Mouse (Mus musculus): ENCODE measurements at regions not wholly inside any gene's neighbourhood (a gene's known extent, or its start where the extent isn't known, plus 50 kb on each side); places are given as distances from the start of the nearest gene placed in this dataset.

- H3K4me3 ChIP-seq (ENCODE audit: insufficient read depth, low read depth, low read length) = no peak overlapping the region
- TF ChIP-seq POLR2A (IDR thresholded peaks at IDR 0.05; ENCODE audit: low read depth, low read length) (no peak), CTCF (conservative IDR thresholded peaks at IDR 0.05; ENCODE audit: insufficient read depth, insufficient read length, low read depth, low read length) (no peak)
- DNase-seq = no peak
- H3K36me3 ChIP-seq (ENCODE audit: control insufficient read depth, insufficient read depth, low read length) = no peaks in the 10 kb centered on the region
- H3K4me1 ChIP-seq (ENCODE audit: control insufficient read depth, insufficient read depth, low read length) = peaks cover 8% of the 10 kb centered on the region
- H3K27me3 ChIP-seq (replicated peaks; ENCODE audit: control insufficient read depth, insufficient read depth, low read length) = no peaks in the 10 kb centered on the region
- 93% methylated on average over 9 of the region's 9 CpGs for WGBS
- no peak overlapping the region for H3K27ac ChIP-seq (ENCODE audit: insufficient read depth, low read depth, low read length)
Observed at GRCm38 (mm10) chr1:179868656-179869055, 65.2 kb upstream of the Ahctf1 start.

- peak; percentile 40 for DNase-seq
- Histone ChIP-seq H3K36me3 (ENCODE audit: control insufficient read depth, insufficient read depth, low read length) (no peaks in the 10 kb centered on the region), H3K27ac (ENCODE audit: insufficient read depth, low read depth, low read length) (no peak overlapping the region; the same call in none of the 2 replicates), H3K4me1 (ENCODE audit: control insufficient read depth, insufficient read depth, low read length) (peaks cover 8% of the 10 kb centered on the region), H3K27me3 (replicated peaks; ENCODE audit: control insufficient read depth, insufficient read depth, low read length) (no peaks in the 10 kb centered on the region), H3K4me3 (ENCODE audit: insufficient read depth, low read depth, low read length) (no peak overlapping the region)
- 85% methylated on average over 4 of the region's 4 CpGs for whole genome bisulfite sequencing
- no peak for TF ChIP-seq POLR2A (IDR thresholded peaks at IDR 0.05; ENCODE audit: low read depth, low read length)
Observed at GRCm38 (mm10) chr1:179867493-179867892, 64.0 kb upstream of the Ahctf1 start.

GRCm38 (mm10) chr1:179866056-179866772 lies 62.7 kb upstream of the Ahctf1 start:
- Histone ChIP-seq H3K4me1 (ENCODE audit: control insufficient read depth, insufficient read depth, low read length) (peaks cover 8% of the 10 kb centered on the region), H3K4me3 (ENCODE audit: insufficient read depth, low read depth, low read length) (no peak overlapping the region), H3K36me3 (ENCODE audit: control insufficient read depth, insufficient read depth, low read length) (no peaks in the 10 kb centered on the region), H3K27ac (ENCODE audit: insufficient read depth, low read depth, low read length) (peak overlapping the region; percentile 85), H3K27me3 (replicated peaks; ENCODE audit: control insufficient read depth, insufficient read depth, low read length) (no peaks in the 10 kb centered on the region)
- WGBS = 29% methylated on average over 16 of the region's 16 CpGs
- TF ChIP-seq POLR2A (IDR thresholded peaks at IDR 0.05; ENCODE audit: low read depth, low read length) (no peak), CTCF (conservative IDR thresholded peaks at IDR 0.05; ENCODE audit: insufficient read depth, insufficient read length, low read depth, low read length) (no peak)
- peak; percentile 92 for DNase-seq

DNA sequence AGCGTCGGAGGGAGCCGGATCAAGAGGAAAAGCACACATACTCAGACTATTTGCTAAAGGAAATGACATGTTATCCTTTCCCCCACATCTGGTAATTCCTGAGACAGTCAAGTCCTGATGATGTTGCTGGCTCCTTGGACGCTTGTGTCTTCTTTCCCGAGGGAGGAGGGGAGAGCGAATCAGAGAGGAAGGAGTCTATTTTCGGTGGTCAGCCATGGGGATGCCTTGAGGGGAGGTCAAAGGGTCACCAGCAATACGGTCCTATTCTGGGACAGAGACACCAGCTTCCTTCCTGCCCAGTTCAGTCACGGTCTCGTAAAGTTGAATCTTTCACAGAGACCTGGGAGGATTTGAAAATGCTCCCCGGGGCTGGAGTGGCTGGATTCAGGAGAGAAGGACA lies 62.1 kb upstream of the Ahctf1 start:
- Histone ChIP-seq H3K4me1 (ENCODE audit: control insufficient read depth, insufficient read depth, low read length) (peaks cover 8% of the 10 kb centered on the region), H3K27ac (ENCODE audit: insufficient read depth, low read depth, low read length) (peak overlapping the region; percentile 85), H3K36me3 (ENCODE audit: control insufficient read depth, insufficient read depth, low read length) (no peaks in the 10 kb centered on the region), H3K4me3 (ENCODE audit: insufficient read depth, low read depth, low read length) (no peak overlapping the region), H3K27me3 (replicated peaks; ENCODE audit: control insufficient read depth, insufficient read depth, low read length) (no peaks in the 10 kb centered on the region)
- WGBS = 61% methylated on average over 11 of the region's 11 CpGs
- TF ChIP-seq CTCF (conservative IDR thresholded peaks at IDR 0.05; ENCODE audit: insufficient read depth, insufficient read length, low read depth, low read length) = no peak
- TF ChIP-seq POLR2A (IDR thresholded peaks at IDR 0.05; ENCODE audit: low read depth, low read length) = no peak
- peak; percentile 85 for DNase-seq

DNA sequence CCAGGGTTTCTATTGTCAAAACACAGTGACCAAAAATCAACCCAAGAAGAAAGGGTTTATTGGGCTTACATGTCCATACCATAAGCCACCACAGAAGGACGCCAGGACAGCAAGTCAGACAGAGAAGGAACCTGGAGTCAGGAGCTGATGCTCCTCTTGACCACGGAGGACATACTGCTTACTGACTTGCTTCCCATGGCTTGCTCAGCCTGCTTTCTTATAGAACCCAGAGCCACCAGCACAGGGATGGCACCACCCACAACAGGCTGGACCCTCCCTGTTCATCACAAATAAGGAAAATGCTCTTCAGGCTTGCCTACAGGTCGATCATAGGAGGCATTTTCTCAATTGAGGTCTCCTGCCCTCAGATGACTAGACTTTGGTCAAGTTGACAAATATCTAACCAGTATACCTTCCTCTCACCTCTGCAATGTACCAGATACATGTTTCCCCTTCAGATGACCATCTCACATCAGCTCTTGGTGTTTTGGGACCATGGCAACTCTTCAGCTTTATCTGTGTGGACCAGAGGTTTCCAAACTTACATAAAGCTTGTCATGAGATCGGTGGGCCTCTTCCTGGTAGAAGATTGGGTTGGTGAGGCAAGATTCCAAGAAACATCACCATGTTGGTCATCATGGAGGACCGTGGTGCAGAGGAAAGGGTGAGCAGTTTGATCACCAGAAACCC lies 61.2 kb upstream of the Ahctf1 start:
- 87% methylated on average over 5 of the region's 5 CpGs for WGBS
- no peak overlapping the region for H3K27ac ChIP-seq (ENCODE audit: insufficient read depth, low read depth, low read length)

GRCm38 (mm10) chr1:179863420-179863819 lies 59.9 kb upstream of the Ahctf1 start:
- H3K36me3 ChIP-seq (ENCODE audit: control insufficient read depth, insufficient read depth, low read length) = no peaks in the 10 kb centered on the region
- DNase-seq = peak; percentile 69
- 0 out of 2 replicates have a peak overlapping the region, but pooled peaks have one; percentile 53 for H3K27ac ChIP-seq (ENCODE audit: insufficient read depth, low read depth, low read length)
- H3K27me3 ChIP-seq (replicated peaks; ENCODE audit: control insufficient read depth, insufficient read depth, low read length) = no peaks in the 10 kb centered on the region
- H3K4me1 ChIP-seq (ENCODE audit: control insufficient read depth, insufficient read depth, low read length) = peaks cover 8% of the 10 kb centered on the region
- WGBS = 51% methylated on average over 4 of the region's 4 CpGs
- H3K4me3 ChIP-seq (ENCODE audit: insufficient read depth, low read depth, low read length) = no peak overlapping the region
- no peak for TF ChIP-seq CTCF (conservative IDR thresholded peaks at IDR 0.05; ENCODE audit: insufficient read depth, insufficient read length, low read depth, low read length)
- TF ChIP-seq POLR2A (IDR thresholded peaks at IDR 0.05; ENCODE audit: low read depth, low read length) = no peak

More for the DNA sequence above, 61.2 kb upstream of the Ahctf1 start:
- Histone ChIP-seq H3K27me3 (replicated peaks; ENCODE audit: control insufficient read depth, insufficient read depth, low read length) (no peaks in the 10 kb centered on the region), H3K36me3 (ENCODE audit: control insufficient read depth, insufficient read depth, low read length) (no peaks in the 10 kb centered on the region), H3K4me3 (ENCODE audit: insufficient read depth, low read depth, low read length) (no peak overlapping the region), H3K4me1 (ENCODE audit: control insufficient read depth, insufficient read depth, low read length) (peaks cover 8% of the 10 kb centered on the region)
- TF ChIP-seq CTCF (conservative IDR thresholded peaks at IDR 0.05; ENCODE audit: insufficient read depth, insufficient read length, low read depth, low read length) = no peak
- TF ChIP-seq POLR2A (IDR thresholded peaks at IDR 0.05; ENCODE audit: low read depth, low read length) = no peak
- no peak for DNase-seq

DNA sequence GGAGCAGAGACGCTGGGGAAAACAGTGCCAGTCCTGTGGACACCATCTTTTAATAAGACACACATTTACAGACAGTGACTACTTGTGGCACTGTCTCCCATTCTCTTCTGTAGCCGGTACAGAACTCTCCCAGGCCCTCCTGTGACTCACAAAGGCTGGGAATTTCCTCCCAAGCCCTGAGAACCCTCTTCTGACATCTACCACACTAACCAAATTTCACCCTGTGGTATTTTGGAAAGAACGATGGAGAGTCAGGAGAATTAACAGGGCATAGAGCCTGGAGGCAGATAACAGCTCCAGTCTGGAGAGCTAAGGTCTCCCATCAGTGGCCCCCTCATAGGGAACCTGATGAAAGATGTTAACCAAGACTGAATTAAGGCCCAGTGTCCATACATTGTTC lies 59.5 kb upstream of the Ahctf1 start:
- Histone ChIP-seq H3K4me1 (ENCODE audit: control insufficient read depth, insufficient read depth, low read length) (peaks cover 8% of the 10 kb centered on the region), H3K27ac (ENCODE audit: insufficient read depth, low read depth, low read length) (0 out of 2 replicates have a peak overlapping the region, but pooled peaks have one; percentile 53), H3K4me3 (ENCODE audit: insufficient read depth, low read depth, low read length) (no peak overlapping the region), H3K27me3 (replicated peaks; ENCODE audit: control insufficient read depth, insufficient read depth, low read length) (no peaks in the 10 kb centered on the region), H3K36me3 (ENCODE audit: control insufficient read depth, insufficient read depth, low read length) (no peaks in the 10 kb centered on the region)
- no peak for TF ChIP-seq POLR2A (IDR thresholded peaks at IDR 0.05; ENCODE audit: low read depth, low read length)
- TF ChIP-seq CTCF (conservative IDR thresholded peaks at IDR 0.05; ENCODE audit: insufficient read depth, insufficient read length, low read depth, low read length) = no peak
- 67% methylated on average over 3 of the region's 3 CpGs for WGBS
- no peak for DNase-seq

All from kidney, adult 2 months (tissue).